Mouse (Mus musculus) G1E (cell line): Measurements from ENCODE around the gene Cib4.

Source experiments
- CTCF ChIP-seq: IDR thresholded peaks from 2 replicates; pipeline ENCODE4 v1.5.1; 2012; ENCODE audit warnings: low read depth, low read length, inconsistent platforms, mixed read lengths
- GATA1 ChIP-seq: IDR thresholded peaks from 2 replicates; pipeline ENCODE4 v1.6.1; 2012; ENCODE audit warnings: borderline replicate concordance, low read length, inconsistent platforms, mixed read lengths
- GATA2 ChIP-seq: IDR thresholded peaks from 2 replicates; pipeline ENCODE4 v1.6.1; 2012; ENCODE audit warnings: low read depth, low read length, inconsistent platforms, borderline replicate concordance
- TAL1 ChIP-seq: conservative IDR thresholded peaks from 2 replicates; pipeline ENCODE4 v1.6.1; 2012; ENCODE audit warnings: low read depth, low read length, inconsistent platforms, mixed read lengths

- TF ChIP-seq TAL1 (no peak), CTCF (no peak), GATA1 (no peak), GATA2 (no peak)
Observed at GRCm38 (mm10) chr5:30550334-30551021, 4.8 kb upstream of the Cib4 start.
